Comparison of ENCODE assay signal across 10 mouse cellular contexts in genomic region chr4:52459726-52460125, GRCm38 (mm10). TPM values are rescaled to one million over a fixed set of nuclear protein-coding genes. Genes with fewer than 3 reads are reported as not detected.
DNase-seq lines count a peak whose midpoint lies in the region; ATAC-seq and TF ChIP-seq lines count a peak whose summit lies in the region.
"Had no signal": no experiment of that assay in that cellular context is flagged by ENCODE, and none has a peak within 500 bp of the region (broad histone marks: within the 10 kb centered on the region; RNA-seq: fewer than 3 reads in every experiment).

No protein-coding gene starts in this region.

- no peaks in the 10 kb centered on the region for H3K27me3 ChIP-seq in midbrain, postnatal 0 days (ENCODE audit: insufficient read depth, low read length)
- no peaks in the 10 kb centered on the region for H3K27me3 ChIP-seq in midbrain, embryonic 10.5 days (ENCODE audit: low read depth, poor library complexity, severe bottlenecking)
- H3K27me3 ChIP-seq in splenic B cell, adult 2 months (ENCODE audit: control insufficient read depth, insufficient read depth, low read length, poor library complexity, severe bottlenecking) = no peaks in the 10 kb centered on the region
- no peaks in the 10 kb centered on the region for H3K27me3 ChIP-seq in hindbrain, embryonic 13.5 days

- H3K9ac ChIP-seq in midbrain, postnatal 0 days (replicated peaks; ENCODE audit: low read length, poor library complexity, severe bottlenecking) = no peak overlapping the region
- H3K9ac ChIP-seq in hindbrain, embryonic 13.5 days = no peak overlapping the region

- no peak overlapping the region for H3K27ac ChIP-seq in midbrain, postnatal 0 days (ENCODE audit: low read depth, low read length)
- H3K27ac ChIP-seq in midbrain, embryonic 10.5 days (replicated peaks) = no peak overlapping the region
- H3K27ac ChIP-seq in hindbrain, embryonic 13.5 days = no peak overlapping the region

- no peak overlapping the region for H3K4me3 ChIP-seq in midbrain, postnatal 0 days (ENCODE audit: low read depth, low read length)
- H3K4me3 ChIP-seq in midbrain, embryonic 10.5 days = no peak overlapping the region
- no peak overlapping the region for H3K4me3 ChIP-seq in hindbrain, embryonic 13.5 days

- no peak for ATAC-seq in midbrain, postnatal 0 days (ENCODE audit: low FRiP score)
- ATAC-seq in common myeloid progenitor, adult 5-6 weeks (replicated peaks; ENCODE audit: low read depth, poor library complexity, severe bottlenecking) = peak; percentile 63; the same call in 1 of the 2 replicates
- no peak for ATAC-seq in hindbrain, embryonic 13.5 days (ENCODE audit: low FRiP score)

- H3K9me3 ChIP-seq in midbrain, postnatal 0 days (ENCODE audit: low read length) = no peaks in the 10 kb centered on the region
- 0 out of 2 replicates have a peak, but pooled peaks cover 4% of the 10 kb centered on the region for H3K9me3 ChIP-seq in midbrain, embryonic 10.5 days (replicated peaks)
- H3K9me3 ChIP-seq in hindbrain, embryonic 13.5 days = no peaks in the 10 kb centered on the region

- peak; percentile 15 for DNase-seq in embryo, embryonic 11 days
- no peak for DNase-seq in embryo, embryonic 9.5 days (ENCODE audit: extremely low spot score)
- DNase-seq in midbrain, postnatal 0 days (ENCODE audit: low spot score) = no peak
- DNase-seq in midbrain, embryonic 10.5 days (ENCODE audit: low spot score) = no peak
- peak; percentile 20 for DNase-seq in splenic B cell, adult 2 months (ENCODE audit: low read depth, low spot score)
- no peak for DNase-seq in gastrocnemius, postnatal 4 days (ENCODE audit: low spot score in 2 of 2)
- DNase-seq: kidney, postnatal 14 days had no signal

- H3K4me1 ChIP-seq in midbrain, postnatal 0 days (ENCODE audit: insufficient read depth, low read length) = no peaks in the 10 kb centered on the region
- no peaks in the 10 kb centered on the region for H3K4me1 ChIP-seq in midbrain, embryonic 10.5 days
- H3K4me1 ChIP-seq in hindbrain, embryonic 13.5 days (replicated peaks) = no peaks in the 10 kb centered on the region

- no peak overlapping the region for H3K4me2 ChIP-seq in midbrain, postnatal 0 days (ENCODE audit: low read depth, low read length, poor library complexity, severe bottlenecking)
- H3K4me2 ChIP-seq in hindbrain, embryonic 13.5 days = no peak overlapping the region

- H3K36me3 ChIP-seq in midbrain, postnatal 0 days (ENCODE audit: insufficient read depth, low read length) = peaks cover 2% of the 10 kb centered on the region
- H3K36me3 ChIP-seq in midbrain, embryonic 10.5 days = peaks cover 96% of the 10 kb centered on the region
- H3K36me3 ChIP-seq in splenic B cell, adult 2 months (ENCODE audit: control insufficient read depth, insufficient read depth, low read length, poor library complexity, severe bottlenecking) = peaks cover 11% of the 10 kb centered on the region
- peaks cover 16% of the 10 kb centered on the region for H3K36me3 ChIP-seq in hindbrain, embryonic 13.5 days

- peak; percentile 57 for TF ChIP-seq CTCF in midbrain, postnatal 0 days (IDR thresholded peaks at IDR 0.05)

- 100% methylated on average over 1 of the region's 1 CpGs for WGBS in midbrain, postnatal 0 days
- WGBS in midbrain, embryonic 10.5 days = 100% methylated on average over 1 of the region's 1 CpGs
- 100% methylated on average over 1 of the region's 1 CpGs for WGBS in hindbrain, embryonic 13.5 days

RNA-seq across cellular contexts. Expression of gene Smc2, which starts 20.7 kb away (rescaled TPM):
- 15.8 and 21.0 TPM in 2 replicates for total RNA-seq in midbrain, postnatal 0 days (2014; rRNA removed)
- polyA plus RNA-seq in midbrain, postnatal 0 days (2015; fragmentation: Nextera tagmentation; extraction: Ambion mirVana) = 31.7 and 34.8 TPM in 2 replicates
- polyA plus RNA-seq in midbrain, embryonic 10.5 days (2016; fragmentation: Nextera tagmentation; extraction: Ambion mirVana) = 204 and 209 TPM in 2 replicates
- 253 and 257 TPM in 2 replicates for total RNA-seq in common myeloid progenitor, adult 5-6 weeks (2017)
- polyA plus RNA-seq in hindbrain, embryonic 13.5 days (2015; fragmentation: Nextera tagmentation; extraction: Ambion mirVana) = 73.9 and 83.2 TPM in 2 replicates
- 10 to 100 TPM; 22.2 to 22.5 TPM for total RNA-seq in gastrocnemius, postnatal 4 days (2021)

RNA-seq across cellular contexts. Expression of gene Vma21-ps, which starts 37.3 kb away (rescaled TPM):
- total RNA-seq in midbrain, postnatal 0 days (2014; rRNA removed) = not detected in 2 replicates
- not detected in 2 replicates for polyA plus RNA-seq in midbrain, postnatal 0 days (2015; fragmentation: Nextera tagmentation; extraction: Ambion mirVana)
- polyA plus RNA-seq in midbrain, embryonic 10.5 days (2016; fragmentation: Nextera tagmentation; extraction: Ambion mirVana) = not detected in 2 replicates
- total RNA-seq in common myeloid progenitor, adult 5-6 weeks (2017) = not detected in 2 replicates
- polyA plus RNA-seq in hindbrain, embryonic 13.5 days (2015; fragmentation: Nextera tagmentation; extraction: Ambion mirVana) = 2.6 and 2.8 TPM in 2 replicates
- total RNA-seq in gastrocnemius, postnatal 4 days (2021) = not detected
- total RNA-seq: heart, adult 8-10 months had no signal

Comparison
In these comparisons a context has a peak if more than half of its experiments do, and no peak if none do; other contexts are left out.
1. DNase-seq: peak in embryo, embryonic 11 days (single experiment) and splenic B cell, adult 2 months (single experiment); none in embryo, embryonic 9.5 days (single experiment), midbrain, postnatal 0 days (single experiment), midbrain, embryonic 10.5 days (single experiment) and gastrocnemius, postnatal 4 days (0 of 2).
2. RNA of gene Smc2, which starts 20.7 kb away (total RNA-seq): 253 to 257 TPM in common myeloid progenitor, adult 5-6 weeks; 22.2 to 22.5 TPM in gastrocnemius, postnatal 4 days and 15.8 to 21.0 TPM in midbrain, postnatal 0 days; every median in the first group is over 10 times any median in the second.